Mouse (Mus musculus): ENCODE results near the gene Iffo2.

- no peak for TF ChIP-seq CTCF (conservative IDR thresholded peaks at IDR 0.05 in 1 of 2, IDR thresholded peaks at IDR 0.05 in 1 of 2; ENCODE audit: low read depth in 2 of 2, low read length in 2 of 2)
- no peak for TF ChIP-seq POLR2A (IDR thresholded peaks at IDR 0.05; ENCODE audit: low read depth, low read length)
- no peak for TF ChIP-seq NELFE (IDR thresholded peaks at IDR 0.05; ENCODE audit: low read depth, low read length)
Measured at GRCm38 (mm10) chr4:139577006-139577405, 46.7 kb downstream of the Iffo2 start.
